Mouse (Mus musculus) ovary, adult 18-20 months (tissue): ENCODE data around the gene Hif3a.
"Not testable (repeated sequence)": the region's sequence is repeated elsewhere in the genome, so short reads cannot be mapped to it uniquely, and the experiment has no call there.

ENCODE experiments used
- DNase-seq: peaks from one replicate; pipeline ENCODE4 v3.0.0; 2022; ENCODE audit warnings: low spot score, mixed read lengths

Gene Hif3a

DNA sequence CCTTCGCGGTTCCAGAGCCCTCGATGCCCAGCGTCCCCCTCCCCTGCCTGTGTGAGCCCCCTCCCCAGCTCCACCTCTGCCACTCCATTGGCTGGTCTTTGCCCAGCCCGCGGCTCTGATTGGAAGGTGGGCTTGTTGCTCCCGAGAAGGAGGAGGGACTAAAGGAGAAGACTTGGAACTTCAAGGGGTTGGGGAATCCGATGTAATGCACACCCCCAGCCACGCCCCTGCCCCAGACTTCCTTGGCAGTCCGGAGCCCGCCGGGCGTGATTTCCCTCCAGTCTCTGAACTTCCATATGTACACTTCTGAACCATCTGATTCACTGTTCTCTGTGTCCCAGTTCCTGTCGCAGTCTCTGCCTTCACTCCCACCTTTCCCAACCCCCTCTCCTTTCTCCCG, at the start of gene Hif3a:
Gene Hif3a, minus strand, starts transcription at position 39 of the 400 bp plus-strand sequence.
- no peak for DNase-seq

DNA sequence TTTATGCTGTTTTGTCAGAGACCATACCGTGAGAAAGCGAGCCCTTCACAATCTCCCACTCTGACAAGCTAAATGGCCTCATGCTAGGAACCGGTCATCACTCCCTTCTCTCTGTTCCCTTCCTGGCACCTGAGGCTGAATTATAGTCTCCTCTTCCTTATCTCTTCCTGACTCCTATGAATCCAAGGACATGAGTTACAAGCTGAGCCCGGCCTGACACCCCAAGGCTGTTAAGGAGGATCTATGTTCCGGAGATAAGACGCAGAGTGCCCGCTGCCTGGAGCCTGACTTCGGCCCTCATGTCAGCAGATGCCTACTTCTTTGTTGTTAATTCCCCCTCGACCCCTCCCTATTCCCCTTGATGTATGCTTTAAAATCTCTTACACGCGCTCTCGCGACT, 39.4 kb upstream of the Hif3a start:
- not testable (repeated sequence) for DNase-seq

DNA sequence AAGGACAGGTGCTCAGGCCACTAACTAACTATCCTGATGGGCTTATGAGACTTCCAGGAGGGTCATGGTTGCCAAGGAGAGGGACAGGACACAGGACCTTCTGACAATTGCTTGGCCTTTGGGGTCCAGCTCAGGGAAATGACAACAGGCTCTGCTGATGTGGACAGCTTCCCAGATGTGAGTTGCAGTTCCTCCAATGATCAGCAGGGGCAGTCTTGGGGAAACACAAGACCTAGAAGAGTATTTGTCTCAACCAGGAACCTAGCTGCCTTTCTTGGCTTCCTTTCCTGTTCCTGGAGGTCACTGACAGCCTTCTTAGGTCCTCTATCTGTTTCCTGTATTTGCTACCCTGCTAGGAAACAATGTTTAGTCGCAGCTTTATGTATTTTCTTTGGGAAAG, 29.1 kb upstream of the Hif3a start:
- no peak for DNase-seq

DNA sequence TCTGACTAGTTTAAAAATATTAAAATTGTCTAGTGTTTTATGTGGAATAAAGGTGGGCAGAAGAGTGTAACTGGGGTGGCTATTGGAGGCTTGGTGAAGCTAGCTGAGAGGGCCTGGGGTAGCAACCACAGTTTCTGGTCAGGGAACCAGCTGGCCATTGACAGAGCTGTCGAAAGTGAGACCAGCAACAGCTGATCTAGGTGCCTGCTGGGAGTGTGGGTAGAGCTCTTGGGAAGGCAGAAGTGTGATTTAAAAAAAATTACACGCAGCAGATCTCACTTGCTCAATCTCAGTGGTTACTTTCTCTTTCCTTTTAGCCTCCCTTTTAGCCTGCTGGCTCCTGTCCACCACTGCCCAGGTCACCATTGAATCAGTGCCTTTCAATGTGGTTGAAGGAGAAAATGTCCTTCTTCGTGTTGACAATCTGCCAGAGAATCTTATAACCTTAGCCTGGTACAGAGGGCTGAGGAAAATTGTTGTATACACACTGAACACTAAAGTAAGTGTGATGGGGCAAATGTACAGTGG, 27.9 kb upstream of the Hif3a start:
- DNase-seq, result no peak

DNA sequence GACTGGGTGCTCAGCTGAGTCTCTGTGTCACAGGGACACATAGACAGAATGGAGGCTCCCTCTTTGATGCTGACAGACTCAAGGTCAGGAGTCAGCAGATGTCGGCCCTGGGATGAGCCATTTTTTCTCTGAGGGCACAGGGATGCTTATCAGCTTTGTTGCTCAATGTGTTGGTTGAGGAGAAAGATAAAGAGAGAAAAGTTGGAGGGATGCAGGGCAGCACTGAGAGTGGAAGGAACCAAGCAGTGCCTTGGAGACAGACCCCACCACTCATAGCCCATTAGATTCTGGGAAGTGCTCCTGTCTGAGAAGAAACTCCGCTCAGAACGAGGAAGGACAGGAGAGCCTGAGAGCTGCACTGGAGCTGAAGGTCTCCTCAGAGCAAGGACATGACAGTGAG, 25.5 kb upstream of the Hif3a start:
- no peak for DNase-seq

DNA sequence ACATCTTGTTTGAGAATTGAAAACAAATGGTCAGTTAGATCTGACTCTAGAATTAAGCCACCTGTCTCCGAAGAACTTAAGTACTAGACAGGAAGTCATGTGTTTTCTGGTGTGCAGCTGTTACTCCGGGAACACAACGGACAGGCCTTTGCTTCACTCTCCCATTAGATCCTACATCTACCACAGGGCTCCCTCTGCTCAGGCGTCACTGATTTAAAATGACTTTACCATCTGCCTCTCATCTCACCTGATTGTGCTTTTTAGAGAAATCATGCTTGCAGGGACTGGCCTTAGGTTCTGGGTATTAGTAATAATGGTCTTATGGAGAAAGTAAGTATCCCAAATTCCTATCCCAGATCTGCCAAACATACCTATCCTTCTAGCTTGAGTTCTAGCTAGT, 20.5 kb upstream of the Hif3a start:
- DNase-seq, result no peak

DNA sequence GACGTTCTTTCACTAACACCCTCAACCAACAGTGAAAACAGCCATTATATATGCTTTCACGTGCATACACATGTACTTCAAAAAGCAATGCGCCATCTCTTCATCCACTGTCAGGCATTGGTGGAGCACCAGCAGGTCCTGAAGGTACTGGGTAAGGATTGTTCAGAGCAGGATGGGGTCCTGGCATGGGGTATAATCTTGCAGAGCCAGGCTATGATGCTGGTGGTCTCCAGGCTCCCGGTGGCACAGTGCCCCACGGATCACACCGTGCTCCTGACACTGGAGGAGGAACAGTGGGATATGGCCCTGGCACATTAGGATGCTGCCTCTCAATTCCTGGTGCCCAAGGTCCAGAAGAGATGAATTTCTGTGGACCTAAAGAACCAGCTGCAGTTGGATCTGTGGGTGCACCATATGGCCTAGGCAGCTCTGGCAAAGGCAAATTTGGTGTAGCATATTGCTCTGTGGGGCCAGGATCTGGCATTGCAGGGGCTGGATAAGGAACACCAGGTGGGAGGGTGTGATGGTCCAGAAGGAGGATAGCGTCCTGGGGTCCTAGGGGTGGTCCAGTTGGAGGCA, 15.9 kb upstream of the Hif3a start:
- no peak for DNase-seq

DNA sequence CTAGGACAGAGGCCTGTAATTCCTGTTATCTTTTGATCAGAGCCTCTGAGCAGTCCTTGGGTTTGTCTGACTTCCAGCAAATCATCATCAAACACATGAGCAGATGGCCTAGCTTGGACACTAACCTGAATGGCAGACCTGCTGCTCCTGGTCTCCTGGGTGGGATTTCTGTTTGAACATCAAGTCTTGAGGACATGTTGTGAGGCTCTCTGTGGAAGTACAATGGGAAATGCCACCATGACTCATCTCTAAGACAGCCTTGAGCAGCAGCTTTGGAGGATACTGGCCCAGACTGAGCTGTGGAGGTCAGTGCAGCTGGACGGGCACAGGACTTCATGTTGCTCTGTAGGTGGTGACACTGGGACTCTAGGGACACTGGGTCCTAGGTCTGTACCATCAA, 14.3 kb upstream of the Hif3a start:
- no peak for DNase-seq

DNA sequence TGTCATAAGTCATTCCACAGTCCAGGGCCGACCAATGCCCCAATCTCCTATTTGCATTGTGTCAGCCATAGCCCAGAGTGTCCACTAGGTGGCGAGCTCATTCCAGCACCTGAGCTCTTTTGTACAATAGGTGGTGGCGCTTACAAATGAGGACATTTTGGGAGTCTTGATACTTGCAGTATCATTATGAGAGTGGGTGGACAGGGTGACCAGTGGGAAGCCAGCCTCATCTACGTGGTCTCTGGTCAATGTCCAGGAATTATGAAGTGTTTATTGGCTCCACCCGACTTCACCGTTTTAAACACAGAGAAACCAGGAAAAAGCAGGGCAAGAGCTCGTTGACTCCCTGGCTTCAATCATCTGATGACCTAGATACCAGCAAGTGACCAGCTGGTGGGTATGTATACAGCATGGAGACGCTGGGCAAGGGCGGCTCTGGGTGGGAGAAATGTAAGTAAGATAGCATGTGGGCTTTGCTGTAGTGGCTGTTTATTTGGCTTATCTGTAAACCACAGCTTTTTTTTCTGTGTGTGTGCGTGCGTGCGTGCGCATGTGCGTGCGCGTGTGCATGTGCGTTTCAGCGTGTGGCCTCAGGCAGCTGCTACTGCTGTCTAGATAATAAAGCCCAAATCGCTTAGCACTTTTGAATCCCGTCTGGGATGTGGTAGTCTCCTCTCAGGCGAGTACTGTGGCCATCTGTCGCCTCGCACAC, 11.8 kb upstream of the Hif3a start, which contains the start of gene Psg16:
Gene Psg16, plus strand, starts transcription at position 137 of the 712 bp plus-strand sequence.
- DNase-seq, result no peak

DNA sequence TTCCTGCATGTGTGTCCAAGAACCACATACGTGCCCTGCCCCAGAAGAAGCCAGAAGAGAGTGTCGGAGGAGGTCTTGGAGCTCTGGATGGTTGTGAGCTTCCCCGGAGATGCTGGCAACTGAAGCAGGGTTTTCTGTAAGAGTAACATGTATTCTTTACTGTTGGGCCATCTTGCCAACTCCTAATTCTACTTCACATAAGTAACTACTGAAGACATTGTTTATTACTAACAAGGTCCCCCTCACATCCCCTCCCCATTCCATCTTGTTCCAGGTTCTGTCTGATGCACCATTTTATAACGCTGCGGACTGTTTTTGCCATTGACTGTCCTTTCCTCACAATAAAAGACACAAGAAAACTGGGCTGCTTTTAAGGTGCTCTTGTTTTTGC, 11.3 kb upstream of the Hif3a start:
- DNase-seq, result no peak

DNA sequence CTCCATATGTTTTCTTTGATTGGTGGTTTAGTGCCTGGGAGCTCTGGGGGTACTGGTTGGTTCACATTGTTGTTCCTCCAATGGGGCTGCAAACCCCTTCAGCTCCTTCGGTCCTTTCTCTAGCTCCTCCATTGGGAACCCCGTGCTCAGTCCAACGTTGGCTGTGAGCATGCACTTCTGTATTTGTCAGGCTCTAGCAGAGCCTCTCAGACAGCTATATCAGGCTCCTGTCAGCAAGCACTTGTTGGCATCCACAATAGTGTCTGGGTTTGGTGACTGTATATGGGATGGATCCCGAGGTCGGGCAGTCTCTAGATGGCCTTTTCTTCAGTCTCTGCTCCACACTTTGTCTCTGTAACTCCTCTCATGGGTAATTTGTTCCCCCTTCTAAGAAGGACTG, 5.4 kb upstream of the Hif3a start:
- DNase-seq, result not testable (repeated sequence)

DNA sequence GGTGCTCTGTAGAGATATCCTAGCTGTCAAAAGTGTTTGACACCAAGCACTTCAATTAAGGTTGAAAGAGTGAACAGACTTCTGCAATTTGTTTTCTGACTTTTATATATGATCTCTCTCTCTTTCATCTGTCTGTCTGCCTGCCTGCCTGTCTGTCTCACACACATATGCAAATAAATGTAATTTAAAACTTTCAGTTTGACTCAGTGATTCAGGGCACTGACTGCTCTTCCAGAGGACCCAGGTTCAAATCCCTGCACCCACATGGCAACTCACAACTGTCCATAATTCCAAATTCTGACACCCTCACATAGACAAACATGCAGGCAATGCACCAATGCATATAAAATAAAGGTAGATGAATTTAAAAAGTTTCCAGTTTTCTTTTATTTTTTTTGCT, 4.8 kb upstream of the Hif3a start:
- DNase-seq, result no peak

DNA sequence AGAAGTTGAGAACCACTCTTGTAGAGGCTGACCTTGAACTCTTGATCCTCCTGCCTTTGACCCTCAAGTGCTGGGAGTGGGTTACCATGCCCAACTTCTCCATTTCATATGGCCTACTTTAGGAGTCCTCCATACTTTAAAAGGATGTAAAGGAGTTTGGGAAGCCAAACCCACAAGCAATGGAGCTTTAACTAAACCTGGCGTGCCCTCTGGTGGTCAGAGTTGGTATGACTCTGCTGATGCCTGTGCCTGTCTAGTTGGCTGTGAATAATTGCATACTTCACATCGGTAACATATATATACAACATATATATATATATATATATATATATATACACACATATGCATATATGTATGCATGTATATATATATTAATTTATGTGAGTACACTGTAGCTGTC, 4.2 kb upstream of the Hif3a start:
- DNase-seq, result no peak

DNA sequence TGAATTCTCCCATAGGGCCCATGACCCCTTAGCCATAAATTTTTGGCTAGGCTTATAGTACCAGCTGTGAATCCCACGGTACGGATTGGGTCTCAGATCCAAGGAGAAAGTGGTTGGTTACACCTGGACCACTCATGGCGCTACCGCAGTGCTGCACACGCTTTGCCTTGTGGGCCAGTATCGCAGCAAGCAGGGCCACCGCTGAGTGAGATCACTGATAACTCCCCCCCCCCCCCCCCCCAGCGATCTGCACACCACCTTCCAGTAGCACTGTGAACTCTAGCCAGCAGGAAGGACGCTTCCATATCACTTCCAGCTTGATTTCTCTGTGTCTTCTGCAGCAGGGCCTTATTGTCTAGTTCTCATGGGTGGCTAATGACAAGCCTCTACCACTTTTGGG, 3.4 kb upstream of the Hif3a start:
- DNase-seq, result no peak

DNA sequence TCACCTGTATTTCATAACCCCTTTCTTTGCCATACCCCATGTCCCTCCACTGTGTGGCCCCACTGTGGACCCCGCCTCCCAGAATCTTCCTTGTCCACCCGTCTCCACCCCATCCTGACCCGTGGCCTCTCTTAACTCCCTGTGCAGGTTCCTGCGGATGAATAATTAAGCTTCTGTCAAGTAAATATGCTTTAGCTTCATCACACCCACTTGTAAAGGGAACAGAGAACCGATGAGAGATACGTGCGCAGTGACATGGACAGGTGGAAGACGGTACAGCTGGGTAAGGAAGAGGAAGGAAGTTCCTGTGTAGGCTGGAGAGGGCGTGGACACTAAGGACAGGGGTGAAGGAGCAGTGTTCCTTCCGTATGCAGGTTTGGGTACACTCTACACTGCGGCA, 618 bp upstream of the Hif3a start:
- no peak for DNase-seq

DNA sequence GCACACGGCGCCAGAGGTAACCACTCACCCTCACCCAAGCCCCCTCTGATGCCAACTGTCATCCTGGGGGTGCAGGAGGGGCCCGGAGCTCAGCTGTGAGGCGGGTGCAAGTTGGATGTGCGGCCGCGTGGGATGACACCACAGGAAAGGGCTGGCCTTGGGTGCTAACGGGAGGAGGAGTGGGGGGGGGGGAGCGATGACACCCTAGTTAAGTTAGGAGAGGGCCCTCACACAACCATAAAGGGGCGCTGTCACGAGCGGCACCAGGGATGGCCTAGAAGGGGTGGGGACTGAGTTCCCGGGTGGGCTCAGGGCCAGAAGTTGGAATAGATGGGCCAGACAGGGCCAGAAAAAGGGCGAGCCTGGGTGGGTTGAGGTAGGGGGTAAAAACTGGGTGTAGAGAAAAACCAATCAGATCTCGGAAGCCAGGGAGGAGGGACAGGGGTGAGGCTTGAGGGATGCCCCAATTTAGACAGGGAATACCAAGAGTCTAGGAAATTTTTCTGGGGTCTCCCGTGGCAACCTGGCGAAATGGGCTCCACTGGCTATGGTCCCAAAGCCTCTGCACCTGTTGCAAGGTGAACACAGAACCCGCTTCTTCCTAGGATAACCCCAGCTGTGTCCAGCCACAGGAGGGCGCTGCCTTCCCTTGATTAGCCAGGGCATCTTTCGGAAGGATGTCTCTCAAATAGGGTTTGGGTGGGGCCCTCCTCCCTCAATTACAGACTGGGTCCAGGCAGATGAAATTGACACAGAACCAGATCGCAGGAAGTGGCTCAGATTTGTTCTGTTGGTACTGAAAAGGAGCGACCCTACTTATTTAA, 1.2 kb downstream of the Hif3a start:
- no peak for DNase-seq

DNA sequence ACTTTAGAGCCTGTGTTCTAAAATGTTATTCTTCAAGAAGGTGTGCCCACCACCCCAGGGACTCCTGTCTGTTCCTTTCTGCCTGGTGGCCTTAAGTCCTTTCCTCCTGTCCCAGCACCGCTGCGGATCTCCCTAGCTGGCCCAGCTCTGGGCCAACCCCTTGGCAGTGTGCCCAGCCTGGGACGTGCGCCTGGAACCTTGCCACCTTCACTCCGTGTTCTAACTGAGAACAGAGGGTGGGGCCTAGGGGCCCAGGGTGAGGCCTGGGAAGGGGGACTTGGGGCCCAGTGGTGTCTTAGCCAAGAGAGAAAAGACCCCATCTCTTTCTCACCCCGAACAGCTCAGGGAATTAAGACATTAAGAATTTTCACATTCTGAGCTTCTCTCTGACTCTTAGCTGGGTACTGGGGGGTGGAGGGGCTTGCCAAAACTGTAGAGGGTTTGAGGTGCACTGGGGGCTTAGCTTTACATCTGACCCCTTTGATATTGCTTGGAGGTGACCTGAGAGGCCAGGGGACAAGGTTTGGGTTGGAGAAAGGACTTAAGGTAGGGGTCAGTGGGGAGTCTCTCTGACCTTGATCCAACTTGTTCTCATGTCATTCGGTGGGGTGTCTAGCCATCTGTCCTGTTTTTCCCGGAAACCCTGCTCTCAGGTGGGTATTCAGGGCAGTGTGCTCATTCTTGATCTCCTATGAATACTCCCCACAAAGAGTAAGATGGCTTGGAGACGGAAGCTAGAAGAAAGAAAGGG, 2.0 kb downstream of the Hif3a start:
- DNase-seq, result peak; percentile 82

DNA sequence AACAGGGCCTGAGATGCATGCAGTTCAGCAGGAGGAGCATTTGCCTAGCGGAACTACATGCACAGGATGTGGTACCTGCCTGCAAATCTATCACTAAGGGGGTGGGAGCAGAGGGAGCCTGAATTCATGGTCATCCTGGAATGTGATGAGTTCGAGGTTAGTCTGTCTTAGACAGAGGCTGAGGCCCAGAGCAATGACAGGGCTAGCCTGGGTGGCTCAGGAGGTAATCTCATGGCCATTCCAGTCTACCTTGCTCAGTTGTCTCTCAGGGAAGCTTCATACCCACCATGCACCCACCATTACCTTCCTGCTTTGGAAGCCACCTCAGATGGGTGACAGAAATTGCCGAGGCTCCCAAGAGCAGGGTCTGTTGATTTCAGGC, 2.8 kb downstream of the Hif3a start:
- DNase-seq, result no peak

DNA sequence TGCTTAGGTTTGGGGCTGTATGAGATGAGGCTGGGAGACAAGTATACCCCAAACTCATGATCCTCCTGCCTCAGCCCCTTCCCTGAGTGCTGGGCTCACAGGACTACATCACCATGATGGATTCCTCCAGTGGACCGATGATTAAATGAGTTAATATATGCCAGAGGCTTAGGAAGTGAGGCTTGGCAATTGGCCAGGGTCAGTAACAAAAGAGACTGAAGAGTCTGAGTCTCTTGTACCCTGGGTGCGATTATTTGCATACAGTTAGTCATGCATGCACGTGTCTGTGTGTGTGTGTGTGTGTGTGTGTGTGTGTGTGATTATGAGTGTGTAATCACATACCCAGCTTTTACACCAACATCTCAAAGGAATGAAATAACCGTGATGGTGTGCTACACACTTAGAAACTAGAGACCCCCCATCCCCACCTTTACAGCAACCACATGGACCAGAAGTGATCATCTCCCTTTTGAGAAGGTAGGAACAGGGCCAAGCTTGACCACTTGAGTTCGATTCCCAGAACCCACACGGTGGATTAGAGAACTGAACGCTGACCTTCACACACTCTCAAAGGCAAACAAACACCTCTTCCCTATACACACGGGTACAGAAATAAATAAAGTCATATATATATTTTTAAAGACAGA, 3.3 kb downstream of the Hif3a start:
- no peak for DNase-seq

DNA sequence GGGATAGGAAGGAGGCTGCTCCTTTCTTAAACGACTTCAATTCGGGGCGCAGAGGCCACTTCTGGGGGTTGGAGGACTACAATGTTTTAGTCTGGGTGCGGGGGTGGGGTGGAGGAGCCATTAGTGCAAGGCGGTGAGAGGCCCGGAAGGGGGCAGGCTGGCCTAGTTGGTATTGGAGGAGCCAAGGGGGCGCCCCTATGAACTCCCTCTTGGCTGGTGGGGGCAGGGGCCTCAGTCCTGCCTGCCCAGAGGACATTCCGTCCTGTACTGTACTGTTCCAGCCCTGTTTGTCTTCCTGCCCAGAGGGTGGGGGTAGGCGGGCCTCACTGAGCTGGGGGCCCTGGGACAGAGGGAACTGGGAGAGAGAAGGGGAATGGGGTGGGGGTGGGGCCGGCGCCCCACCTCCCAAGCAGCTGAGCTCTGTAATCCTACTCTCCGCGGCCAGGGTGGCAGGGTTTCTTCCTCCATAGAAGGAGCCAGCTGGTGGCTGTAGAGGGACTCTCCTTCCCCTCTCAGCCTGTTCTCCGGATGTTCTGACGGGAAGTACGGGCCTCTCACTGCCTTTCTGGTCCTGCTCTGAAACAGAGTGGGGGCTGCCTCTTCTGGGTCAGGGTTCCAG, 4.0 kb downstream of the Hif3a start:
- peak; percentile 57 for DNase-seq
